Mouse (Mus musculus): ENCODE results near the gene Tigar. TPM values are rescaled to one million over a fixed set of nuclear protein-coding genes. Genes with fewer than 3 reads are reported as not detected.

Tigar gene
- polyA plus RNA-seq (2014; fragmentation: Illumina TruSeq; extraction: RNeasy Lipid Tissue Mini Kit (QIAGEN cat#74804); ENCODE audit: low read depth, low replicate concordance): 3.6 TPM

GRCm38 (mm10) chr6:127109402-127109930 lies at the start of gene Tigar:
TSS of gene Tigar (minus strand) at chr6:127109557.

GRCm38 (mm10) chr6:127152106-127152951 lies 43.0 kb upstream of the Tigar start, which contains the start of gene Ccnd2:
TSS of gene Ccnd2 (minus strand) at chr6:127152193.

GRCm38 (mm10) chr6:127072817-127073216 lies 36.5 kb downstream of the Tigar start, which contains the start of gene Fgf23:
TSS of gene Fgf23 (plus strand) at chr6:127072902.

Other genes with a start within 250 kb of the Tigar start
- gene Dyrk4, start 187.7 kb downstream of the Tigar start, polyA plus RNA-seq (2014; fragmentation: Illumina TruSeq; extraction: RNeasy Lipid Tissue Mini Kit (QIAGEN cat#74804); ENCODE audit: low read depth, low replicate concordance): not detected
- gene Rad51ap1, start 170.0 kb downstream of the Tigar start, polyA plus RNA-seq (2014; fragmentation: Illumina TruSeq; extraction: RNeasy Lipid Tissue Mini Kit (QIAGEN cat#74804); ENCODE audit: low read depth, low replicate concordance): 0.73 TPM
- 29.3 TPM for gene D6Wsu163e, start 169.6 kb downstream of the Tigar start, polyA plus RNA-seq (2014; fragmentation: Illumina TruSeq; extraction: RNeasy Lipid Tissue Mini Kit (QIAGEN cat#74804); ENCODE audit: low read depth, low replicate concordance)
- not detected for gene Fgf6, start 94.0 kb downstream of the Tigar start, polyA plus RNA-seq (2014; fragmentation: Illumina TruSeq; extraction: RNeasy Lipid Tissue Mini Kit (QIAGEN cat#74804); ENCODE audit: low read depth, low replicate concordance)
- gene Fgf23, start 36.7 kb downstream of the Tigar start, polyA plus RNA-seq (2014; fragmentation: Illumina TruSeq; extraction: RNeasy Lipid Tissue Mini Kit (QIAGEN cat#74804); ENCODE audit: low read depth, low replicate concordance): not detected
- gene Ccnd2, start 42.6 kb upstream of the Tigar start, polyA plus RNA-seq (2014; fragmentation: Illumina TruSeq; extraction: RNeasy Lipid Tissue Mini Kit (QIAGEN cat#74804); ENCODE audit: low read depth, low replicate concordance): 9.1 TPM

All from kidney, adult 10 weeks (tissue).